Mouse (Mus musculus): ENCODE measurements at regions not wholly inside any gene's neighbourhood (a gene's known extent, or its start where the extent isn't known, plus 50 kb on each side); places are given as distances from the start of the nearest gene placed in this dataset.

GRCm38 (mm10) chr16:12859714-12860355, 249.6 kb upstream of the Ercc4 start:
- no peak for TF ChIP-seq GATA2 (IDR thresholded peaks at IDR 0.05; ENCODE audit: borderline replicate concordance, low read depth, low read length)
- no peak for TF ChIP-seq CTCF (IDR thresholded peaks at IDR 0.05; ENCODE audit: low read depth, low read length)
- no peak for TF ChIP-seq TAL1 (conservative IDR thresholded peaks at IDR 0.05; ENCODE audit: low read depth, low read length)
- TF ChIP-seq POLR2AphosphoS5 (IDR thresholded peaks at IDR 0.05; ENCODE audit: insufficient replicate concordance, low read depth, low read length) = no peak
- no peak for TF ChIP-seq GATA1 (IDR thresholded peaks at IDR 0.05; ENCODE audit: borderline replicate concordance, low read length)
